Mouse (Mus musculus) left cerebral cortex, postnatal 14 days (tissue): ENCODE data around the gene 1700020D05Rik. TPM values are rescaled to one million over a fixed set of nuclear protein-coding genes. Genes with fewer than 3 reads are reported as not detected.
"Not testable (repeated sequence)": the region's sequence is repeated elsewhere in the genome, so short reads cannot be mapped to it uniquely, and the experiment has no call there.

Experiments used
- DNase-seq, 2 experiments: peaks; one replicate each; pipeline ENCODE4 v3.0.0; 2021 to 2022; ENCODE audit warnings: low spot score in 2 of 2, mixed read lengths in 1 of 2
- intact Hi-C: fragments of 180-260 bp; cut with DNase I; formaldehyde crosslinking; loops from one replicate; pipeline ENCODE4 v1.15.1; 2025
- total RNA-seq, 2 experiments: library from RNA; stranded (reverse); gene quantifications; 2 replicates each; pipeline ENCODE4 v1.2.3; 2021

1700020D05Rik gene
- total RNA-seq, 2 experiments from 2014 or later: 5.9 to 6.0 TPM

DNA sequence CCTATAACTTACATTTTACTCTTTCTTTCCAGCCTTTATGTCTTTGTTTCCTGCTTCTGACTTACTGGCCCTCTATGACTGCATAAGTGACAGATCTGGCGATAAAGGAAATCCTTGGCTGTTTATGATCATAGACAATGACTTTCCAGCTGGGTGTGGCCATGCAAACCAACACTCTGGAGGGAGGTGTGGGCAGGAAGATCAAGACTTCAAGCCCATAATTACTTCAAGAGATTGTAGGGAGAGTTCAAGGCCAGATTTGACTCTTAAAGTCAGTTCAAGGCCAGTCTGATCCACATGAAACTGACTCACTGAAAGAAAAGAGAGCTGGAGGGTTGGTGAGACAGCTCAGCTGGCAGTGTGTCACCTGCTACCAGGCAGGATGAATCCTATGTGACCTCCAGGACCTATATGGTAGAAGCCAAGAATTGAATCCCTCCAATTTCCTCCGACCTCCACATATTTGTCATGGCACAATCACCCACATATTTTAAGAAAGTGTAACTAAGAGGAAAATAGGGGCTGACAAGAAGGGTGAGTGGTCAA lies 3.2 kb downstream of the 1700020D05Rik start:
- DNase-seq: no peak
- intact Hi-C loops: no loop called here

DNA sequence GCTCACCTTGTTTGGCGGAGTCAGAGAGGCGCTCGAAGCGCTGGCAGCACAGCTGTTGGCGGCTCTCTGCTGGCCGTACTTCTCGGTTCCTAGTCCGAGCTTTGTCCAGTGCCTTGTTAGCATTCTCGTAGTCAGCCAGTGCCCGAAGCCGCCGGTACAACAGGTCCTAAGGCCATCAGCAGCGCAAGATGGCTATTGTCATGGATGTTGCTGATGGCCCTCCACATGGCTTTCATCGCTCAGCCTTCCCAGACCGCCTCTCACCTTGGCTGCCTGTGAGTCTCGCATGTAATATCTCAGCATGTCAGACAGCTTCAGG lies 7.6 kb downstream of the 1700020D05Rik start:
- intact Hi-C loops: no loop called here
- DNase-seq: no peak

- intact Hi-C loops: no loop called here
- DNase-seq: no peak
These were observed 8.1 kb downstream of the 1700020D05Rik start for GRCm38 (mm10) chr19:5495353-5496051.

GRCm38 (mm10) chr19:5494314-5494713 lies 9.3 kb downstream of the 1700020D05Rik start:
- intact Hi-C loops: no loop called here
- DNase-seq: no peak

GRCm38 (mm10) chr19:5493301-5493721 lies 10.3 kb downstream of the 1700020D05Rik start:
- intact Hi-C loops, DNase-seq: not testable (repeated sequence)

- intact Hi-C loops: no loop called here
- DNase-seq: no peak
These were observed 10.9 kb downstream of the 1700020D05Rik start for GRCm38 (mm10) chr19:5492641-5493040.

- DNase-seq: peak; percentile 81 to 83
- intact Hi-C loops: no loop called here
These were observed 12.5 kb downstream of the 1700020D05Rik start for GRCm38 (mm10) chr19:5490898-5491708.

DNA sequence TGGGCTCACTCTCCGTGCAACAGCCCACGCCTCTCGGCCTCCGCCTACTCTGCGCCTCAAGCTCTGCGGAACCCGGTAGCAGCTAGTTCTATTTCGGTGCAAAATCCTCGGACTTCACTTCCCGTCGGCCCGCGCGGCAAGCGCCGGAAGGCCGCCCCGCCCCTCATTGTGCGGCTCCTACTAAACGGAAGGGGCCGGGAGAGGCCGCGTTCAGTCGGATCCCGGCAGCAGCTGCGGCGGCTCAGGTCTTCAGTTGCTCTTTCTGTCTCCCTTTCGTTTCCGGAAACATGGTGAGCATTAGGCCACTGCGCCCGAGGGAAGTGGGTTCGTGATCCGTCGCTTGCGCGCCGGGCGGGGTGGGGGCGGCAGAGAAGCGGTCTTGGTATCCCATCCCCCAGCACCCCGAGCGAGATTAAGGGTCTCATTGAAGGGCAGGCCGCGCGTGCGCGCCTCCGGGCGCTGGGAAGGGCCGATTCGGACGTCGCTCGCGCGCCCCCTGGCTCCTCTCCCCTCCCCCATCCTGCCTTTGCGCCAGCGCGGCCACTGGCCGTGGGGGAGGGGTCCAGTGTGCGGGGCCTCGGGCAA lies 13.2 kb downstream of the 1700020D05Rik start, which contains the start of gene Cfl1:
Gene Cfl1, plus strand, starts transcription at position 143 of the 585 bp plus-strand sequence.
- intact Hi-C loops: no loop called here
- DNase-seq: peak; percentile 95

- intact Hi-C loops: loop anchor here (2.0 kb wide), 1 partner anchor 29 kb away; the partner anchor contains the start of gene Fibp
- not testable (repeated sequence) for DNase-seq
These were observed 13.9 kb downstream of the 1700020D05Rik start for GRCm38 (mm10) chr19:5489721-5490120.

- intact Hi-C loops: loop anchor here (2.0 kb wide), 1 partner anchor 28 kb away; the partner anchor contains the start of gene Fibp
- DNase-seq: peak; percentile 98 to 99
These were observed 14.6 kb downstream of the 1700020D05Rik start for GRCm38 (mm10) chr19:5488878-5489571.

DNA sequence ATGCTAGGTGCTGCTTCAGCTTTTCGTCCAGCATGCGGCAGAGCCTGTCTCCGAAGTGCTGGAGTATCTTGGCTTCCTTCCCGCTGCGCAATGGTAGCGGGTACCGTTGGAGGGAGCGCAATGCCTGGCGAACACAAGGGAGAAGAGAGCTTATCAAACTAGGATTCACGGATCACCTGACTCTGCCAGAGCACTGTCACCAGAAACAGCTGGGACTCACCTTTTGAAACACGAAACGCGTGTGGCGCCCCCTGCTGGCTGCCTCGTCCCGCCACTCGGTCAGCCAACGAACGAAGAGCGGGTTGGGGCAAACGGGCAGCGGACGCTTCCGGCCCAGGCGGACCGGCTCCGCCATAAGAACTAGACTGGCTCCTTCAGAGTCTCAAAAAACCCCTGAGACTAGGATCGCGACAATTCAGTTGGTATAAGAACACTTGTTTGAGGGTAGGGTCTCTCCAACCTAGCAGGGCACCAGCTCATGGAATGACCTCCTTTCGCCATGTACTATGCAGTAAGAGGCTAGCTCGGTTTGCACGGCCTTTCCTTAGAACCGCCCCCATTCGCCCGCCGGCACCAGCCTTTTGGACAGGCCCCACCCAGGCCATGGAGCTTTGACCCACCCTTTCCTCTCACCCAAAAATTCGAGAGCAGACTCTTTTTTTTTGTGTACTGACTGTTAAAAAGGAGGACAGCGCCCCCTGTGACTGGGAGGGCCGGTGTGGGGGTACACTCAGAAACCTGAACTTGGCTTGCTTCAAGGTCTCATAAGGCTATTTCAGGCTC lies 15.6 kb downstream of the 1700020D05Rik start, which contains the start of gene Mus81:
Gene Mus81, minus strand, starts transcription at position 635 of the 783 bp plus-strand sequence.
- DNase-seq: peak; percentile 95 to 97
- intact Hi-C loops: loop anchor here (2.0 kb wide), 1 partner anchor 27 kb away; the partner anchor contains the start of gene Fibp

DNA sequence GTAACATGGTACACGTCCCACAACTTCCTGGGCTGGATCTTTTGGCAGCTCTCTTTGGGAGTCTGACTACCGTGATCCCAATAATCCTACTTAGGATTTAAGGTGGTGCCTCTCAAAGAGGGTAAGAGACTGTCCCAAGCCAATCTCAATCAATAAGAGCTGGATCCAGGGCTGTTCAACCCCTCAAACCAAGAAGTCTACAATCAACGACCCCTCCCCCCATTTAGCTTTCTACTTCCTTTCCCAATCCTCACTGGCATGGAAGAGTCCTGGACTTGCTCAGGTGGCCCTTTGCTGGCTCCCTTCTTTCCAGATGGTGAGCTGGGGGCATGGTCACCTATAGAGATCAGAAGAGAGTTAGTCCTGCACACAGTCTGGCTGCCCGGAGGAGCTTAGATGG lies 16.8 kb downstream of the 1700020D05Rik start:
- intact Hi-C loops: no loop called here
- no peak for DNase-seq

GRCm38 (mm10) chr19:5486286-5486685 lies 17.3 kb downstream of the 1700020D05Rik start:
- intact Hi-C loops: no loop called here
- DNase-seq: no peak

DNA sequence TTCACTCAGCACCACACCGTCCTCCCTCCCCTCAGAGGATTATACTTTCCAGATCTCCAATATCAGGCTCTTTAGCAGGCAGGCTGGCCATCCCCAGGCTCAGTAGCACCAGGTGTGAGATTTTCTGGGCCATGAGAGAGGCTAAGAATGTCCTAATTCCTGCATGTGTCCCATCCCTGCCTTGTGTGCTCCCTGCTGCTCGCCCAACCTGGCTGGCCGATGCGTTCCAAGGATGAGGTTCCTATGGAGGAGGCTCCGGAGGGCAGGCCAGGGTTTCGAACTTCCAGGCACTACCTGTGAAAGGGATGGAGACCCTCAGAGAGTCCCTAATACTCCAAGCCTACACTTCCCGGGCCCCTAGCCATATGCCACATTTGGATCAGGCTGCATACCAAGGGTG lies 17.8 kb downstream of the 1700020D05Rik start:
- no peak for DNase-seq
- intact Hi-C loops: no loop called here

- no peak for DNase-seq
- intact Hi-C loops: no loop called here
These were observed 18.2 kb downstream of the 1700020D05Rik start for GRCm38 (mm10) chr19:5485371-5485770.

DNA sequence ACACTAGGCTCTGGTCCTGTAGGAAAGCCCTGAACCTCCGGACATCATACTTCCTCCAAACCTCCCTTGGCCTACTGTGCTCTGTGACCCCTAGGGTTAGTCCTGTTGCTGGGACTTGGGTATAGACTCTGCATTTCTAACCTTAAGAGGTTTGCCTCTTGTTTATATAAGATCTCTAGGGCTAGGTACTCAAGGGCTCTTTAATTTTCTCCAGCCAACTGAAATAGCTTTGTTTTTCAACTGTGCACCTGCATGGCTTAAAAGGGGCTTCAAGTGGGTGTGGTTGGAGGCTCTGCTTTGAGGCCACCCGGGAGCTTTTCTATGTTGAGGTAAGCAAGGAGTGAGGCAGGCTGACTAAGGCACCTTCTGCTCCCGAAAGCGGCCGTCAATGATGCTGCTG lies 19.1 kb downstream of the 1700020D05Rik start:
- DNase-seq: no peak
- intact Hi-C loops: no loop called here

DNA sequence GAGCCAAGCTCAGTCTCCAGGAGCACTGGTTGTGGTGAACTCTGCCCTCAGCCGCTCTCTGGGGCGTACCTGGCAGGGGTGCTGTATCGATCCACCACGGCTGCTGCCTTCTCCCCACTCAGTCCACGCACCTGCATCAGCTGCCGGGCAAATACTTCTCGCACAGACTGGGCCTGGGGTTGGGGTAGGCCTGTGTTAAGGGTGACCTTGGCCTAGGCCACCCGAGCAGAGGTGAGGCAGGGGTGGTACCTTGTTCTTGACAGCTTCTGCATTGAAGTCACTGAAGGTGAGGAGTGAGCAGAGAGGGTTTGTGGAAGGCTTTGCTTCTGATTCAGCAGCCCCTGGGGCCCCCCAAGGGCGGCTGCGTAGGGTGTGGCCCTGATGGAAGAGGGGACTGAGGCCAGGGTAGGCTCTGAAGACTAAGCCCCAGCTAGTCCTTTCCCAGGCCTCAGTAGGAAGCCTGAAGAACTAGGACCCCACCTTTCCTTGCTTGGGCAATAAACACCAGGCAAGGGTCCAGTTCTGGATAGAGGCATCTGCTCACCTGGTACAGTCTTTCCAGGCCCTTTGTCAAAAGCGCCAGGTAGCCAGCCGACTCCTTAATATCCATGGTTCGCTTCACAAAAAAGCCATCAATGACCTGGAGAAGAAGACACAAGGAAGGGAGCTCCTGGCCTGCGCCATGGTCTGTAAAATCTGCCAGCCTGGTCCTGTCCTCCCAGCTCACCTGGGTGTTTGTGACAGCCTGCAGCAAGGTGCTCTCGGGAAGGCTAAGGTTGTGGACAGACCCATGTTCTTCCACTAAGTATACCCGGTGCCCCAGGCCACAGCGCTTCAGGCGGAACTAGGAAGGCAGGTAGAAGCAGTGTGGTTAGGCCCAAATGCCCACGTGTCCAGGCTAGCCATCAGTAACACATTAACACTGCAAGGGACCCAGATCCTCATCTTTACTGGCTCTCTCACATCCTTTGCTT lies 19.9 kb downstream of the 1700020D05Rik start:
- intact Hi-C loops: no loop called here
- DNase-seq: no peak
